Mouse (Mus musculus) ovary, postnatal 10 days (tissue): ENCODE data around the gene Fam98a.

Experiments used
- DNase-seq: peaks from one replicate; pipeline ENCODE4 v3.0.0; 2022; ENCODE audit warnings: low spot score

The Fam98a gene

DNA sequence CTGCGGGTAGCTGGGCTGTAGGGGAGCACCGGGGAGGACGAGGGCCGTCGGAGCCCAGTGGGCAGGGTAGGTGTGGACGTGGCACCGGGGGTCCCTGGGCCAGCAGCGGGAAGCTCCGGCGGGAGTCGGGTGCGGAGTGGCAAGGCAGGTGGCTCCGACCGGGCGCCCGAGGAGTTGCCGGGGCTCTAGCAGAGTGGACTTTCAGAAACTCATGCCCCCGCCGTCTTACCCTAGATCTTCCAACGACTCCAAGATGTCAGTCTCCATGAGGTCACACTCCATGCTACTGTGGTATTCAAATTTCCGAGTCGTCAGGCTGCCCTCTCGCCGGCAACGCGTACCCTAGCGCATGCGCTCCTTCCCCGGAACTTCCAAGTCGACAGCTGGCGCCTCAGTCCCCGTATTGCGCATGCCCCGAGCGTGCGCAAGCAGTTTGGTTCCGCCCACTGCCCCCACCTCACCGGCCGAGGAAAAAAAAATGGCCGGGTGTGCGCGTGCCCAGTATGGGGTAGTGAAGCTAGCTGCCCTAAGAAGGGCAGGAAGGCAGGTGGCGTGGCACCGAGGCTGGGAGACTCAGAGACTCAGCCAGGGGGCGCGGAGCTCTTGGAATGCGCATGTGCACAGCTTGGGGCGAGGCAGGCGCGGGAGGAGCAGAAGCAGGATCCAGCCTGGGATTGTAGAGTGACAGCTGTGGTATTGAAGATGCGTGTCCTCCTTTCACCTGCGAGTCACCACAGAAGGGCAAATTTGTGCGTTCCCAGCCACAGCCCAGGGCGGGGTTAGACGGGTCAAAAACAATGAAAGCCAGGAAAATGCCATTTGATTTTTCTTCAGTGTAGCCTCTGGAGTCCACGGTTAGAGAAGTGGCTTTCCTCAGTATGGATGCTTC lies at the start of gene Fam98a:
TSS of gene Fam98a (minus strand) at position 435 of the 889 bp plus-strand sequence.
- peak; percentile 95 for DNase-seq

DNA sequence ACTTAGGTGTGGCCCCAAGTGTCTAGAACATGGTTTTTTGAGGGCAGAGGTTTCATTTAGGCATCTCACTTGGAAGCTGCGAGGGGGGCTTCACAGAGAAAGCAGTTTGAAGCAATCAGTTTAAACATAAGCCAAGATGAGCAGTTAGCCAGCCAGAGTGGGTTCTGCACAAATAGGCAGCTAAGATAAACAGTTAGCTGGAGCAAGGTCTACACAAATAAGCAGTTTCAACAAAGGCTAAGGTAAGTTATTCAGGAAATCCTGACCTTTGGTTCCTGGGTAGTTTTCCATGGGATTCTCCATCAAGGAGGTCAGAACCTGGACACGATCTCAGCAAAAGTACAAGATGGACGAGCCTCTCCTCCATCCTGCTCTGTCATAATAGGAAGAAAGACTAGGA lies 46.9 kb upstream of the Fam98a start:
- no peak for DNase-seq

GRCm38 (mm10) chr17:75582738-75583137 lies 31.0 kb upstream of the Fam98a start:
- DNase-seq: no peak

DNA sequence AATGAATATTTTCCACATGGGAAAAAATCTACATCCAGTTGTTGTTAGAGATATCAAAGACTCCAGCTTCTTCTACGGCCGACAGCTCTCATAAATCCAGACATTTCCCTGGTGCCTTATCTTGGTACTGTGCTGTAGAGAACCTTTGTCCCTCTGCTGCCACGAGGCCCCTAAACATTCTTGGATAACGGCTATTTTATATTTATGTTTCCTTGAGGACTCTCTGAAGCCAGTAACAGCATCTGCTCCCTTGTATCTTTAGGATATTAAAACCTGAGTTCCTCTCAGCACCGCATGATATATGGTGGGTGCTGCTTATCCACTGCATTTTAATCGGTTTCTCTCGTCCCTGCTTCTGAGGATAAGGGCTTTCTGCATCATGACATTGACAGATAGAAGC lies 23.9 kb upstream of the Fam98a start:
- DNase-seq: no peak

DNA sequence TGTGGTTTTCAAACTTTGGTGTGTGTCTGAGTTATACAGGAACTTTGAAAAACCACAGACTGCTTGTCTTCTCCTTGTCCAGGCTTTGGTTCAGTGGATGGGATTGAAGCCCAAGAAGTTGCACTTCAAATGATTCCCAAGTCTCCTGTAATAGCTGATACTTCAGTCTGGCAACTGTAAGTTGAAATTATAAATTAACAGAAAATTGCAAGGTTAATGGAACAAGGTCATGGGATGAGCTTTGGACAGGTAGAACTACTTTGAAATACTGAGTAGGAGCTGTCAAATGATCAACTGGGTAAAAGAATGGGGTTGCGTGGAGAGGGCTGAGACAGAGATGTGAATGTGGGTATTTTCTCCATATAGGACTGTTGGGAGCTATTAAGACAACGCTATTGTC lies 6.3 kb upstream of the Fam98a start:
- no peak for DNase-seq

- DNase-seq: no peak
These were observed 5.3 kb upstream of the Fam98a start for GRCm38 (mm10) chr17:75557031-75557430.

DNA sequence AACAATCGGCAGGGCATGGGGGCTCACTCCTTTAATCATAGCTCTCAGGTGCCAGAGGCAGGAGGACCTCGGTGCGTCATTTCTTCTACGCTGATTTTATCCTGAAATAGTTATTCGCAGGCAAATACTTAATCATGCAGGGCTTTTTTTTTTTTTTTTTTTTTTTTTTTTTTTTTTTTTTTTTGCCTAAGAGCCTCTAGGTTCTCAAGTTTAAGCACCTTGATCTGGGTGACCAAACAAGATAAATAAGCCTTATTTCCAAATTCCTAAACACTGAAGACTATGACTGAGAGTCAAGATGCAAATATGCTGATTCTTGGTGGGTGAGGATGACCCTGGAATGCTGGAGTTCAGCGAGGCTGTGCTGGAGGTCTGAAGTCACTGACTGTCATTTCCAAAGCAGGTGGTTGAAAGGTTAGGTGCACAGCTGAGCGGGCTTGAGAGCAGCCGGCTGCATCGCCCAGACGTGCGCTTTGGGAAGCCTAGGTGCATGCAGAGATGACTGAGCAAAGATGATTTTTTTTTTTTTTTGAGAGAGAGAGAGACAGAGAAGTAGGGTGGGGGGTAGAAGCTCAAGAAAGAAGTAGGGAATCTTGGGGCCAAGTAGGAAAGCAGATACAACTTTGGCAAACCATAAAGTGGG lies 854 bp downstream of the Fam98a start:
- no peak for DNase-seq

DNA sequence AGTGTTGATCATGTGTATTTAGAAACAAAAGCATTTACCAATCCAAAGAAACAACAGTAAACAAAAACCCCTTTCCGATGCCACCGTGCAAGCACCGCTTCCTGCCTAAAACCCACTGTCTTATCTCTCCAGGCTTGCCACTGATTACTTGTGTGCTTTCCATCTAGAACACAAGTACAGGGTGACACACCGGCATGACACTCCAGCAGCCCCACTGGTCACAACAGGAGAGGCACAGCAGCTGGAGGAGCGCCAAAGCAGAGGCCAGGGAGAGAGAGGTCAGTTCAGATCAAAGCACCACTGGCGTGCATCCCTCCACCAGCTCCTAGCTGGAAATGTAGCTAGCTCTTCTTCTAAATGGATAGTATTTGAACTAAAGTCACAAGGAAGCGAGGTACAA lies 7.5 kb downstream of the Fam98a start:
- no peak for DNase-seq

GRCm38 (mm10) chr17:75543434-75543833 lies 8.3 kb downstream of the Fam98a start:
- no peak for DNase-seq

GRCm38 (mm10) chr17:75539841-75540240 lies 11.9 kb downstream of the Fam98a start:
- no peak for DNase-seq

DNA sequence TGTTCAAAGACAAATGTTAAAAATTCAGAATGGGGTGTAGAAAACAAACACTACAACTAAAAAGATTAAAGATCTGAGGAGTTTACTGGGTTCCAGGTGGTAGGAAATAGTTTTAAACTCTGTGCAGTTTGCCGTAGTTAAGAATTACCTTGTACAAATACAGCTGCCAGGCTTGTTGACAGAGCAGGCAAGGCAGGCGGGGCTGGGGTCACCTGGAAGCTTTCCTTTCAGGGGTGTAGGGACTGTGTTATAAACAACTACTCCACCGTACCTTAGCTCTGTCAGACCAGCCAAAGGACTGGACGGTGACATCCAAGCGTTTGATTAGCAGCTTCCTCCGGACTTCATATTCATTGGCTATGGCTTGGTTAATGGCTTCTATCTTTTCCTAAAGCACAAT lies 12.6 kb downstream of the Fam98a start:
- DNase-seq: no peak

- no peak for DNase-seq
These were observed 13.3 kb downstream of the Fam98a start for GRCm38 (mm10) chr17:75538431-75538830.

DNA sequence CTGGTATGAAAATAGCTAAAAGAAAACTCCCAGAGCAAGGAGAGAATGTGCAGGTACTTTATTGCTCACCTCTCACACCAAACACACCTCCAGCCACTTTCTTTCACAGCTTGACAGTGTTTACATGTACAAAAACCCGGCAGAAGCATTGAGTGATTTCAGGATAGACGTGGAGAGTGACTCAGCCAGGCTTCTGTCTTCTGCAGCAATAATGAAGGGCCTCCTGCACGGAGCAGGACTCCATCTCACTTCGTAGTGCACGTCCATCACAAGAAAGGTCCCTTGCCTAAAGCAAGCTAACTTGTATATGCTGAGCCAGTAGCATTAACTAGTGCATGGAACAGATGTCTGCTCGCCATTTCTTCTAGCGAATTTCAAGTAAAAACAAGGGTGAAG lies 14.7 kb downstream of the Fam98a start:
- no peak for DNase-seq

GRCm38 (mm10) chr17:75536396-75537049 lies 15.2 kb downstream of the Fam98a start:
- DNase-seq: no peak

DNA sequence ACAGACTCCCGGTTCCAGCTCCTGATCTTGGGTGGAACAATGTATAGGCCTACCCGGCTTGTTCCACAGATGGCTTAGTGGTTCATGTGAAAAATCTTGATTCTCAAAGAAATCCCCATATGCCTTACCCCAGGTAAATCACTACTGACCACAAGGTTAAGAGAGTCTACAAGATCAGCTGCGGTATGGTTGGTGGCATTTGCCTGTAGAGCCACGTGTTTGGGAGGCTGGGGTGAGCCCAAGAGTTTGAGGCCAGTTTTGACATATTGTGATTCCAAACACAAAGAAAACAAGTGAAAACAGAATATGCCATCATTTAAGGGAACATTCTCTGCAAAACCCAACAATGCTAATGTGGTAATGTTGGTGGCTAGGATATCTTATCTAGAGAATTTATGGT lies 16.1 kb downstream of the Fam98a start:
- no peak for DNase-seq

GRCm38 (mm10) chr17:75534314-75535020 lies 17.3 kb downstream of the Fam98a start:
- no peak for DNase-seq

- no peak for DNase-seq
These were observed 19.2 kb downstream of the Fam98a start for GRCm38 (mm10) chr17:75532469-75532986.

- no peak for DNase-seq
These were observed 22.4 kb downstream of the Fam98a start for GRCm38 (mm10) chr17:75529222-75529935.

- no peak for DNase-seq
These were observed 25.3 kb downstream of the Fam98a start for GRCm38 (mm10) chr17:75526411-75526810.

GRCm38 (mm10) chr17:75523812-75524211 lies 27.9 kb downstream of the Fam98a start:
- DNase-seq: no peak

- no peak for DNase-seq
These were observed 29.2 kb downstream of the Fam98a start for GRCm38 (mm10) chr17:75522347-75523065.
